Mouse (Mus musculus) spleen, adult 10 weeks (tissue): ENCODE results near the gene Hoxd9. TPM values are rescaled to one million over a fixed set of nuclear protein-coding genes. Genes with fewer than 3 reads are reported as not detected.

Experiments
- polyA plus RNA-seq: library from polyadenylated mRNA; stranded (reverse); fragments of 350-450 nt; fragmentation: Illumina TruSeq; extraction: RNeasy Lipid Tissue Mini Kit (QIAGEN cat#74804); gene quantifications from one replicate; pipeline ENCODE4 v1.2.3, GENCODE M21; 2015; ENCODE audit warnings: low replicate concordance; ENCODE audit not compliant: insufficient read depth

Hoxd9 gene
- polyA plus RNA-seq, result not detected

GRCm38 (mm10) chr2:74697567-74698121, at the start of gene Hoxd9:
Gene Hoxd9, plus strand, starts transcription at chr2:74697727.

GRCm38 (mm10) chr2:74659507-74660005, 38.0 kb upstream of the Hoxd9 start, which contains the start of gene Evx2:
Gene Evx2, minus strand, starts transcription at chr2:74659557.

GRCm38 (mm10) chr2:74667842-74668357, 29.6 kb upstream of the Hoxd9 start, which contains the start of gene Hoxd13:
Gene Hoxd13, plus strand, starts transcription at chr2:74668310.

GRCm38 (mm10) chr2:74674881-74675665, 22.5 kb upstream of the Hoxd9 start, which contains the start of gene Hoxd12:
Gene Hoxd12, plus strand, starts transcription at chr2:74675013.

GRCm38 (mm10) chr2:74678891-74679595, 18.5 kb upstream of the Hoxd9 start, which contains the start of gene Hoxd11:
Gene Hoxd11, plus strand, starts transcription at chr2:74679557.

GRCm38 (mm10) chr2:74691022-74691951, 6.2 kb upstream of the Hoxd9 start, which contains the start of gene Hoxd10:
Gene Hoxd10, plus strand, starts transcription at chr2:74691924.

GRCm38 (mm10) chr2:74704393-74704998, 7.0 kb downstream of the Hoxd9 start, which contains the start of gene Hoxd8:
Gene Hoxd8, plus strand, starts transcription at chr2:74704615.

GRCm38 (mm10) chr2:74711721-74712621, 14.4 kb downstream of the Hoxd9 start, which contains the start of the genes Hoxd3 and Hoxd4:
Gene Hoxd3, plus strand, starts transcription at chr2:74711927.
Gene Hoxd4, plus strand, starts transcription at chr2:74711929.

GRCm38 (mm10) chr2:74726551-74726950, 29.0 kb downstream of the Hoxd9 start, which contains the start of gene Gm28230:
Gene Gm28230, plus strand, starts transcription at chr2:74726728.

Other genes with a start within 250 kb of the Hoxd9 start
- gene Lnpk, start 118.3 kb upstream of the Hoxd9 start, polyA plus RNA-seq, result 19.6 TPM
- gene Evx2, start 38.2 kb upstream of the Hoxd9 start, polyA plus RNA-seq, result not detected
- not detected for gene Hoxd13, start 29.4 kb upstream of the Hoxd9 start, polyA plus RNA-seq
- gene Hoxd12, start 22.7 kb upstream of the Hoxd9 start, polyA plus RNA-seq, result not detected
- not detected for gene Hoxd11, start 18.2 kb upstream of the Hoxd9 start, polyA plus RNA-seq
- gene Hoxd10, start 5.8 kb upstream of the Hoxd9 start, polyA plus RNA-seq, result not detected
- gene Hoxd8, start 6.9 kb downstream of the Hoxd9 start, polyA plus RNA-seq, result 1.4 TPM
- not detected for gene Hoxd3, start 14.2 kb downstream of the Hoxd9 start, polyA plus RNA-seq
- gene Hoxd4, start 14.2 kb downstream of the Hoxd9 start, polyA plus RNA-seq, result 0.23 TPM
- gene Gm28230, start 29.0 kb downstream of the Hoxd9 start, polyA plus RNA-seq, result not detected
- not detected for gene Hoxd1, start 65.3 kb downstream of the Hoxd9 start, polyA plus RNA-seq
- gene Mtx2, start 128.1 kb downstream of the Hoxd9 start, polyA plus RNA-seq, result 56.0 TPM